Mouse (Mus musculus): ENCODE results near the gene Acta2. TPM values are rescaled to one million over a fixed set of nuclear protein-coding genes. Genes with fewer than 3 reads are reported as not detected.

The Acta2 gene
- 100 to 1,000 TPM in 1 of 2 experiments, 10 to 100 TPM in 1; 66.9 to 129 TPM for total RNA-seq (2021)
- long read RNA-seq, experiment 1, transcript Acta2-201 (9 exons, 2,035 nt), result major isoform, 65 of 77 reads
- long read RNA-seq, experiment 1, partial matches to known transcripts, result 4 of 77 reads
- long read RNA-seq, experiment 1, other reads (novel, unspliced or antisense), result 8 of 77 reads
- long read RNA-seq, experiment 2, transcript Acta2-201 (9 exons, 2,035 nt), result major isoform, 50 of 58 reads
- long read RNA-seq, experiment 2, partial matches to known transcripts, result 2 of 58 reads
- long read RNA-seq, experiment 2, other reads (novel, unspliced or antisense), result 6 of 58 reads

GRCm38 (mm10) chr19:34254880-34255681 lies at the start of gene Acta2:
Gene Acta2, minus strand, starts transcription at chr19:34255590.
- DNase-seq, result no peak

GRCm38 (mm10) chr19:34304917-34305316 lies 49.5 kb upstream of the Acta2 start:
- no peak for DNase-seq

GRCm38 (mm10) chr19:34300430-34300829 lies 45.0 kb upstream of the Acta2 start:
- no peak for DNase-seq

- DNase-seq, result no peak
Observed at GRCm38 (mm10) chr19:34299229-34299628, 43.8 kb upstream of the Acta2 start.

GRCm38 (mm10) chr19:34298531-34298930 lies 43.1 kb upstream of the Acta2 start:
- no peak for DNase-seq

GRCm38 (mm10) chr19:34295442-34295841 lies 40.1 kb upstream of the Acta2 start:
- DNase-seq, result no peak

- no peak for DNase-seq
Observed at GRCm38 (mm10) chr19:34293376-34293947, 38.1 kb upstream of the Acta2 start.

- no peak for DNase-seq
Observed at GRCm38 (mm10) chr19:34292701-34293100, 37.3 kb upstream of the Acta2 start.

- no peak for DNase-seq
Observed at GRCm38 (mm10) chr19:34291956-34292355, 36.6 kb upstream of the Acta2 start.

GRCm38 (mm10) chr19:34291379-34291778 lies 36.0 kb upstream of the Acta2 start:
- DNase-seq, result no peak

- DNase-seq, result no peak
Observed at GRCm38 (mm10) chr19:34290872-34291341, 35.5 kb upstream of the Acta2 start.

GRCm38 (mm10) chr19:34289948-34290789 lies 34.8 kb upstream of the Acta2 start, which contains the start of gene Fas:
Gene Fas, plus strand, starts transcription at chr19:34290666.
- DNase-seq, result peak; percentile 82

- DNase-seq, result no peak
Observed at GRCm38 (mm10) chr19:34288696-34289095, 33.3 kb upstream of the Acta2 start.

GRCm38 (mm10) chr19:34287656-34288415 lies 32.4 kb upstream of the Acta2 start:
- DNase-seq, result no peak

GRCm38 (mm10) chr19:34287221-34287620 lies 31.8 kb upstream of the Acta2 start:
- DNase-seq, result no peak

GRCm38 (mm10) chr19:34284826-34285225 lies 29.4 kb upstream of the Acta2 start:
- no peak for DNase-seq

GRCm38 (mm10) chr19:34284383-34284782 lies 29.0 kb upstream of the Acta2 start:
- DNase-seq, result no peak

- DNase-seq, result no peak
Observed at GRCm38 (mm10) chr19:34283614-34284013, 28.2 kb upstream of the Acta2 start.

GRCm38 (mm10) chr19:34278078-34278477 lies 22.7 kb upstream of the Acta2 start:
- DNase-seq, result no peak

- DNase-seq, result no peak
Observed at GRCm38 (mm10) chr19:34273073-34273472, 17.7 kb upstream of the Acta2 start.

- no peak for DNase-seq
Observed at GRCm38 (mm10) chr19:34270824-34271464, 15.6 kb upstream of the Acta2 start.

All from gastrocnemius, postnatal 25 days (tissue).